37 mouse cellular contexts compared by ENCODE assay signal in the genomic region with DNA sequence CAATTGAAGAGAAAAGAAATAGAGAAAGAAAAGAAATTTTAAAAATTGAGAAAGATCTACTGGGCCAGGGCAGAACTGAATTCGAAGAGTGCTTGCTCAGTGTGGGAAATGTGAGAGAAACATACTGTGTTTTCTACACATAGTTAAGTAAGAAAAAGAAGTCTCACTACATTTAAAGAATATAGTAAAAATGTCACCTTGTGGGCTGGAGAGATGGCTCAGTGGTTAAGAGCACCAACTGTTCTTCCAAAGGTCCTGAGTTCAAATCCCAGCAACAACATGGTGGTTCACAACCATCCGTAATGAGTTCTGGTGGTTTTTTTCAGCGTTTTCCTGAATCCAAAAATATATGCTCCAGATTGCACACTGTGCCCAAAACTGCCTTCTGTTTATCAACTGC. TPM values are rescaled to one million over a fixed set of nuclear protein-coding genes. Genes with fewer than 3 reads are reported as not detected.
"Had no signal": no experiment of that assay in that cellular context is flagged by ENCODE, and none has a peak within 500 bp of the region (broad histone marks: within the 10 kb centered on the region; RNA-seq: fewer than 3 reads in every experiment).

No protein-coding gene starts in this region.

- H3K27ac ChIP-seq: embryonic facial prominence, embryonic 10.5 days; embryonic facial prominence, embryonic 12.5 days; embryonic facial prominence, embryonic 13.5 days; embryonic facial prominence, embryonic 15.5 days; forebrain, embryonic 10.5 days; forebrain, embryonic 12.5 days; forebrain, embryonic 13.5 days; forebrain, embryonic 15.5 days; gastrocnemius, adult 2 months; heart, adult 2 months had no signal

- H3K4me2 ChIP-seq: embryonic facial prominence, embryonic 12.5 days; embryonic facial prominence, embryonic 13.5 days; embryonic facial prominence, embryonic 15.5 days; forebrain, embryonic 12.5 days; forebrain, embryonic 13.5 days; forebrain, embryonic 15.5 days had no signal

- H3K4me3 ChIP-seq: embryonic facial prominence, embryonic 10.5 days; embryonic facial prominence, embryonic 12.5 days; embryonic facial prominence, embryonic 13.5 days; embryonic facial prominence, embryonic 15.5 days; erythroblast, embryonic 14.5 days; forebrain, embryonic 10.5 days; forebrain, embryonic 12.5 days; forebrain, embryonic 13.5 days; forebrain, embryonic 15.5 days; gastrocnemius, adult 2 months; heart, adult 2 months had no signal

- H3K27me3 ChIP-seq: embryonic facial prominence, embryonic 12.5 days; embryonic facial prominence, embryonic 13.5 days; embryonic facial prominence, embryonic 15.5 days; forebrain, embryonic 12.5 days; forebrain, embryonic 13.5 days; forebrain, embryonic 15.5 days had no signal

- H3K36me3 ChIP-seq: embryonic facial prominence, embryonic 10.5 days; embryonic facial prominence, embryonic 12.5 days; embryonic facial prominence, embryonic 13.5 days; embryonic facial prominence, embryonic 15.5 days; forebrain, embryonic 10.5 days; forebrain, embryonic 12.5 days; forebrain, embryonic 15.5 days had no signal

- DNase-seq: cerebellum, adult 9-10 months; cerebellum, adult 9-11 months; cerebellum, postnatal 10 days; cerebellum, postnatal 14 days; cerebellum, postnatal 25 days; cerebellum, postnatal 36 days; embryo, embryonic 11 days; forebrain, postnatal 0 days; gastrocnemius, adult 2 months; gastrocnemius, postnatal 10 days; gastrocnemius, postnatal 14 days; gastrocnemius, postnatal 25 days; gastrocnemius, postnatal 36 days; heart, adult 11 months; heart, adult 18-20 months; heart, adult 2 months had no signal

- H3K4me1 ChIP-seq: embryonic facial prominence, embryonic 12.5 days; embryonic facial prominence, embryonic 13.5 days; embryonic facial prominence, embryonic 15.5 days; forebrain, embryonic 12.5 days; forebrain, embryonic 13.5 days; forebrain, embryonic 15.5 days had no signal

- H3K9me3 ChIP-seq: embryonic facial prominence, embryonic 10.5 days; embryonic facial prominence, embryonic 12.5 days; embryonic facial prominence, embryonic 13.5 days; embryonic facial prominence, embryonic 15.5 days; forebrain, embryonic 10.5 days; forebrain, embryonic 12.5 days; forebrain, embryonic 13.5 days; forebrain, embryonic 15.5 days had no signal

- H3K9ac ChIP-seq: embryonic facial prominence, embryonic 12.5 days; embryonic facial prominence, embryonic 13.5 days; embryonic facial prominence, embryonic 15.5 days; forebrain, embryonic 12.5 days; forebrain, embryonic 13.5 days; forebrain, embryonic 15.5 days; forebrain, postnatal 0 days had no signal

RNA-seq across cellular contexts. Expression of a gene that starts 19.1 kb away (rescaled TPM):
- total RNA-seq: common myeloid progenitor, adult 5-6 weeks; gastrocnemius, adult 18-20 months; gastrocnemius, adult 2 months; gastrocnemius, adult 8-10 months; gastrocnemius, postnatal 14 days; gastrocnemius, postnatal 25 days; gastrocnemius, postnatal 36 days; gastrocnemius, postnatal 4 days; granulocyte monocyte progenitor cell, adult 5-6 weeks had no signal
- polyA plus RNA-seq: embryonic facial prominence, embryonic 11.5 days; embryonic facial prominence, embryonic 14.5 days; erythroblast, embryonic 14.5 days; forebrain, embryonic 12.5 days; forebrain, embryonic 13.5 days; gonadal fat pad, adult 2 months had no signal

RNA-seq across cellular contexts. Expression of a gene that starts 21.7 kb away (rescaled TPM):
- total RNA-seq: common myeloid progenitor, adult 5-6 weeks; gastrocnemius, adult 18-20 months; gastrocnemius, adult 2 months; gastrocnemius, adult 8-10 months; gastrocnemius, postnatal 10 days; gastrocnemius, postnatal 14 days; gastrocnemius, postnatal 36 days; gastrocnemius, postnatal 4 days; granulocyte monocyte progenitor cell, adult 5-6 weeks; heart, adult 18-20 months; heart, adult 2 months; heart, adult 8-10 months had no signal
- polyA plus RNA-seq: embryonic facial prominence, embryonic 13.5 days; erythroblast, embryonic 14.5 days; forebrain, embryonic 12.5 days; forebrain, embryonic 13.5 days; forebrain, embryonic 14.5 days; forebrain, embryonic 15.5 days; forebrain, embryonic 16.5 days; gonadal fat pad, adult 2 months had no signal

RNA-seq across cellular contexts. Expression of a gene that starts 52.8 kb away (rescaled TPM):
- total RNA-seq: common myeloid progenitor, adult 5-6 weeks; gastrocnemius, adult 18-20 months; gastrocnemius, adult 2 months; gastrocnemius, postnatal 14 days; gastrocnemius, postnatal 25 days; gastrocnemius, postnatal 36 days; granulocyte monocyte progenitor cell, adult 5-6 weeks; heart, adult 18-20 months; heart, adult 8-10 months had no signal
- polyA plus RNA-seq: forebrain, embryonic 11.5 days; forebrain, embryonic 13.5 days had no signal

RNA-seq across cellular contexts. Expression of a gene that starts 56.1 kb away (rescaled TPM):
- total RNA-seq: common myeloid progenitor, adult 5-6 weeks; gastrocnemius, adult 18-20 months; gastrocnemius, postnatal 36 days; granulocyte monocyte progenitor cell, adult 5-6 weeks had no signal
- polyA plus RNA-seq: embryonic facial prominence, embryonic 11.5 days; erythroblast, embryonic 14.5 days; forebrain, embryonic 11.5 days had no signal

RNA-seq across cellular contexts. Expression of a gene that starts 58.3 kb away (rescaled TPM):
- total RNA-seq: gastrocnemius, adult 18-20 months; gastrocnemius, adult 2 months; gastrocnemius, adult 8-10 months; gastrocnemius, postnatal 10 days; gastrocnemius, postnatal 14 days; gastrocnemius, postnatal 25 days; gastrocnemius, postnatal 36 days; gastrocnemius, postnatal 4 days; granulocyte monocyte progenitor cell, adult 5-6 weeks had no signal
- polyA plus RNA-seq: embryonic facial prominence, embryonic 10.5 days; embryonic facial prominence, embryonic 11.5 days; erythroblast, embryonic 14.5 days had no signal
